Mouse (Mus musculus) lung, postnatal 25 days (tissue): Measurements from ENCODE around the gene Rhox2h.
"Not testable (repeated sequence)": the region's sequence is repeated elsewhere in the genome, so short reads cannot be mapped to it uniquely, and the experiment has no call there.

Experiments
- DNase-seq: peaks from one replicate; pipeline ENCODE4 v3.0.0; 2022; ENCODE audit warnings: low spot score

The Rhox2h gene

GRCm38 (mm10) chrX:37673177-37673576 is at the start of gene Rhox2h:
TSS of gene Rhox2h (minus strand) at chrX:37673277.
- DNase-seq, result not testable (repeated sequence)

DNA sequence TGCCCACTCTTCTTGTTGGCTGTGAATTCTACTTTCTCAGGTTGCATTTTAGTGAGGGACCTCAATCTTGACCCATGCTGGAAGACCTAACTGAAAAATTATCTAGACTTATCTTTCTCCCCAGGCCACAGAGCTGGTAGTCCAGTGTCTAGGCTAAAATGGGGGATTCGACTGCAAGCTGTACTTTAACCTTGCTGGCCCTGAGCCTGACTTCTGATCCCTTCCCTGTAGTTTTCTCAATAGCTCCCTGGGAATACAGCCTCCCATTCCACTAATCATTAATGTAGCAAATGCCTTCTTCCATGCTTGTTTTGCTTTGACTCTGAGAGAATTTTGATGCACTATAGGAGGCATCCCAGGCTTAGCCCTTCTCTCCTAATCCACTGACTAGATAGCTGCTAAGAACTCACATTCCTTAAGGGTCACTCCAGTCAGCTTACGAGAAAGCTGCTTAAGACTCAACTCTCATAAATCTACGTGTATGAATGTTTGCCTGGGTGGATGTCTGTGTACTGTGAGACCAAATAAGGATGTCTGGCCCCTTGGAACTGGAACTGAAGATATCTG is 28.8 kb upstream of the Rhox2h start:
- no peak for DNase-seq

DNA sequence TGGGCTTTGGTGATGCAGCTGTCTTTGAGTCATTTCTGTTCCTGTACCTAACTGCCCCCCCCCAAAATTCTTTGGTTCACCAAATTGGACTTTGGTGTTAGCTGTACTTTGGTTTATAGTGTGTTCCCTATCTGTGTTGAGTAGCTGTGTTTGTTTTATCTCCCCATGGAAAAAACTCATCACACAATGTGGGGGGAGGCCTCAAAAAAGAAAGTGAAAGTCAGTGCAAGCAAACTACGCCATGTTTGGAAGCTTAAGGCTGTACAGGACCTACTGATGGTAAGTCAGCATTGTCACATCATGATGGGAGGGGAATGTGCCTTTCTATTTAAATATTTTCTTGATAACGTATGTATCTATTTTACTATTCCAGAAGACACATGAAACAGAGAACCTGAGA is 19.2 kb upstream of the Rhox2h start:
- no peak for DNase-seq

DNA sequence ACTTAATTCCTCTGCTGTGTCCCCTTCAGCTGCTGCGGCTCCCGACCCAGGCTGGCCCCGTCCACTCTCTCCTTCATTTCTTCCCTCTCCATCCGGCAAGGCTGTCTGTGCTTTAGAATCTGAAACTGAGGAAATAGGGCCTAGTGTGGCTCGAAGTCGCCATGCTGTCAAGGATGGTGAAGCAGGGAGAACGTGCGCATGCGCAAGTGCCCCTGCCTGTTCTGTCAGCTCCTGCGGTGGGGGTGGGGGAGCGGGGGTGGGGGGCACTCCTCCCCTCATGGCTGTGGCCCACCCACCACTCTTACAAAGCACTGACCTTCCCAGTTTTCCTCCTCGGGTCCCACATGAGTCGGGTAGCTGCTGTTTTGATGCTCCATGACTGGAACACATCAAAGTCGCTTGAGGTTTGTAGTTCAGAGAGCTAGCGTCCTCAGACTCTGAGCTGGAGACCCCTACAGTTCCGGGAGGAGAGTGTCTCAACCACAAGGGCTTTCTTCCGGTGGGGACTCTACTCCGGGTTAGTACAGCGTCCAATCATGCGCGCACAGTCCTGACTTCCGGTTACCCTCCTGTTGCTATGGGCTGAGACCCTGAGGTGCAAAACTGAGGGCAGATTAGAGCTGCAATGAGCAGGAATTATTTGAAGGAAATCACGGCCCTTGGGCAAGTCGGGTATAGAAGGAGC is 10.1 kb upstream of the Rhox2h start:
- DNase-seq, result no peak

DNA sequence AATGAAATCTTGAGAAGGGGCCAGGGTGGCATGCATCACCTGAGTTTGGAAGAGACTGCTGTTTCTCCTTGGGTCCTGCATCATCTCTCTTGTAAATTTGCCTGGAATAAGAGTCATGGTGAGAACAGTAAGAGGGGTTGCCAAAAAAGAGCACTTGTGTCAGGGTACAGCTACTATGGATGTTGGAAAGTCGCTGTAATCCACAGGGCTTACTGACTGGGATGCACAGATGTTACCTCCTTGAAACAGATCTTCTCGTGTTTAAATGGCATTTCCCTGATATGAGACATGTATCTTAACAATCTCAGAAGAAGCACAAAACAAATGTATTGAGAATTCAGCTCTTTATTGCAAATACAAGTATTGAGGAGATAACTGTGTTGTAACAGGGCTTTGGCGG is 4.4 kb downstream of the Rhox2h start, which contains the start of gene Rhox3h:
Gene Rhox3h, minus strand, starts transcription at position 101 of the 400 bp plus-strand sequence.
- not testable (repeated sequence) for DNase-seq

DNA sequence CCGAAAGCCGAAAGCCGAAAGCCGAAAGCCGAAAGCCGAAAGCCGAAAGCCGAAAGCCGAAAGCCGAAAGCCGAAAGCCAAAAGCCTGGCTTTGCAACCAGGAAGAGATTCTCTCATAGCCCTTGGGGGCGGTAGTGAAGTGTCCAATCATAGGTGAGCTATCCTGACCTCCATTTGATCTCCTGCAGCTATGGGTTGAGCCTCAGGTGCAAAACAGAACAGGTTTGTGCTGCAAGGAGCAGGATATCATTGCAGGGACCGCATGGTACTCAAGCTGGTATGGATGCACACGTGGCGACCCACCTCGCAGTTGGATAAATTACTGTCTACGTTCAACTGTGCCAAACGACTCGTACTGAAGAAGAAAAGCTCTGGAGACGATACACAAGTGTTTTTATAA is 21.9 kb downstream of the Rhox2h start, which contains the start of gene Rhox4g:
Gene Rhox4g, minus strand, starts transcription at position 101 of the 400 bp plus-strand sequence.
- DNase-seq, result not testable (repeated sequence)

- not testable (repeated sequence) for DNase-seq
These were observed 29.7 kb downstream of the Rhox2h start, which contains the start of gene Rhox2g for GRCm38 (mm10) chrX:37643370-37643769. TSS of gene Rhox2g (minus strand) at chrX:37643470.

DNA sequence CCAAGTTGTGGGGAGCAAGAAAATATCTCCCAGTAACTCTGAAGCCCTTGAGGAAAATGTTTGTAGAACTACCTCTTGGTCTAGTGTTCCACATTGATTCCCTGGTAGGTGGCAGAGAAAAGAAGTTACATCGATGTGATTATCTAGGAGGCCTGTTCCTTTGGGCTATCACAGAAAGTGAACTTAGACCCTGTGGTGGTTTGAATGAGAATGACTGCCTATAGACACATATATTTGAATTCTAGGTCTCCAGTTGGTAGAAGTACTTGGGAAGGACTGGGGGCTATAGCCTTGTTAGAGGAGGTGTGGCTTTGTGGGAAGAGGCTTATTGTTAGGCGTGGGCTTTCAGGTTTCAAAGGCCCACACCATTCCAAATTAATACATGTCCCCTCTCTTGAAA is 44.6 kb downstream of the Rhox2h start, which contains the start of gene Rhox3g:
Gene Rhox3g, minus strand, starts transcription at position 101 of the 400 bp plus-strand sequence.
- not testable (repeated sequence) for DNase-seq
